In the genomic region with DNA sequence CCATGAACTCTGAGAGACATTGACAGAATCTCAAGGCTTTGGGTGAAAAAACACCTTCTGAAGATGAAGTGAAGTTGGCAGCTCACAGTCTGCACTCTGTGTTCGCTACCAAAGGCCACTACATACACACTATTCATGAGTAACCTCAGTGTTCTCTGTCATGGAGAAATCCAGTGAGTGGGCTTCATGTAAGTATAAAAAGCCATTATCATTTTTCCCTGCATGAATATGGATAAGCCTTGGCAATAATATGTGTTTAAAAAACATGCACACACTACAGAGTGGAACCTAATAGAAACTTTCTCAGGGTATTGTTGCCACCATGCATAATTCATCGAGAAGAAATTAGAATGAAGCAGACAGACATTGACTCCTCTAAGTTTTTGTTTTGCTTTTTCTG, we compare ENCODE assay signal across 22 mouse cellular contexts.
DNase-seq lines count a peak whose midpoint lies in the region; ATAC-seq and TF ChIP-seq lines count a peak whose summit lies in the region.
"Had no signal": no experiment of that assay in that cellular context is flagged by ENCODE, and none has a peak within 500 bp of the region (broad histone marks: within the 10 kb centered on the region; RNA-seq: fewer than 3 reads in every experiment).

No protein-coding gene starts in this region.

- peak; percentile 74 for ATAC-seq in forebrain, embryonic 11.5 days (replicated peaks; ENCODE audit: low FRiP score)
- peak; percentile 49; the same call in 1 of the 2 replicates for ATAC-seq in forebrain, embryonic 12.5 days (ENCODE audit: low FRiP score)
- ATAC-seq in hindbrain, embryonic 13.5 days (ENCODE audit: low FRiP score), result peak; percentile 57; the same call in 1 of the 2 replicates
- ATAC-seq in midbrain, embryonic 15.5 days (replicated peaks), result peak; percentile 48; the same call in 1 of the 2 replicates
- no peak for ATAC-seq in stomach, postnatal 0 days (ENCODE audit: low FRiP score, low TSS enrichment)
- no peak for ATAC-seq in intestine, embryonic 16.5 days
- ATAC-seq: liver, embryonic 12.5 days had no signal

- H3K4me2 ChIP-seq in forebrain, embryonic 11.5 days (ENCODE audit: low read depth, low read length, severe bottlenecking), result no peak overlapping the region
- H3K4me2 ChIP-seq in forebrain, embryonic 12.5 days, result no peak overlapping the region
- no peak overlapping the region for H3K4me2 ChIP-seq in hindbrain, embryonic 13.5 days
- H3K4me2 ChIP-seq in midbrain, embryonic 15.5 days, result no peak overlapping the region
- no peak overlapping the region for H3K4me2 ChIP-seq in stomach, postnatal 0 days (replicated peaks; ENCODE audit: low read depth)
- no peak overlapping the region for H3K4me2 ChIP-seq in intestine, embryonic 16.5 days (ENCODE audit: low read depth, low read length)
- H3K4me2 ChIP-seq: heart, embryonic 12.5 days; limb, embryonic 13.5 days; liver, embryonic 12.5 days; lung, embryonic 14.5 days; neural tube, embryonic 12.5 days had no signal

- no peak overlapping the region for H3K9ac ChIP-seq in forebrain, embryonic 11.5 days (ENCODE audit: low read length)
- no peak overlapping the region for H3K9ac ChIP-seq in forebrain, embryonic 12.5 days
- H3K9ac ChIP-seq in hindbrain, embryonic 13.5 days, result no peak overlapping the region
- no peak overlapping the region for H3K9ac ChIP-seq in midbrain, embryonic 15.5 days
- no peak overlapping the region for H3K9ac ChIP-seq in stomach, postnatal 0 days (ENCODE audit: low read length)
- no peak overlapping the region for H3K9ac ChIP-seq in intestine, embryonic 16.5 days (ENCODE audit: low read depth, low read length)
- H3K9ac ChIP-seq: heart, embryonic 12.5 days; limb, embryonic 13.5 days; liver, embryonic 12.5 days; lung, embryonic 14.5 days; neural tube, embryonic 12.5 days had no signal

- H3K4me1 ChIP-seq in forebrain, embryonic 11.5 days (replicated peaks; ENCODE audit: control insufficient read depth, insufficient read depth, low read length), result no peaks in the 10 kb centered on the region
- H3K4me1 ChIP-seq in forebrain, embryonic 10.5 days, result no peaks in the 10 kb centered on the region
- no peaks in the 10 kb centered on the region for H3K4me1 ChIP-seq in forebrain, embryonic 12.5 days
- H3K4me1 ChIP-seq in hindbrain, embryonic 13.5 days (replicated peaks), result no peaks in the 10 kb centered on the region
- no peaks in the 10 kb centered on the region for H3K4me1 ChIP-seq in midbrain, embryonic 15.5 days
- H3K4me1 ChIP-seq in stomach, postnatal 0 days (replicated peaks; ENCODE audit: control insufficient read depth, insufficient read depth), result no peaks in the 10 kb centered on the region
- H3K4me1 ChIP-seq in intestine, embryonic 16.5 days (ENCODE audit: control insufficient read depth, insufficient read depth, low read length), result no peaks in the 10 kb centered on the region
- H3K4me1 ChIP-seq: heart, embryonic 12.5 days; limb, embryonic 13.5 days; liver, embryonic 12.5 days; megakaryocyte, embryonic 14.5 days; neural tube, embryonic 12.5 days had no signal

- no peak for TF ChIP-seq CTCF in stomach, postnatal 0 days (IDR thresholded peaks at IDR 0.05; ENCODE audit: low read depth)

- no peak overlapping the region for H3K27ac ChIP-seq in forebrain, embryonic 11.5 days (ENCODE audit: low read depth, low read length)
- H3K27ac ChIP-seq in forebrain, embryonic 10.5 days, result no peak overlapping the region
- H3K27ac ChIP-seq in forebrain, embryonic 12.5 days, result no peak overlapping the region
- no peak overlapping the region for H3K27ac ChIP-seq in hindbrain, embryonic 13.5 days
- H3K27ac ChIP-seq in midbrain, embryonic 15.5 days, result no peak overlapping the region
- H3K27ac ChIP-seq in stomach, postnatal 0 days (replicated peaks), result no peak overlapping the region
- H3K27ac ChIP-seq in intestine, embryonic 16.5 days (ENCODE audit: low read length), result no peak overlapping the region
- H3K27ac ChIP-seq: kidney, postnatal 0 days; limb, embryonic 13.5 days; liver, embryonic 12.5 days; neural tube, embryonic 12.5 days had no signal

- no peak for TF ChIP-seq EP300 in stomach, postnatal 0 days (optimal IDR thresholded peaks at IDR 0.05)

- H3K27me3 ChIP-seq in forebrain, embryonic 11.5 days (ENCODE audit: control insufficient read depth, insufficient read depth, low read length), result no peaks in the 10 kb centered on the region
- H3K27me3 ChIP-seq in forebrain, embryonic 10.5 days (ENCODE audit: poor library complexity, severe bottlenecking), result no peaks in the 10 kb centered on the region
- no peaks in the 10 kb centered on the region for H3K27me3 ChIP-seq in forebrain, embryonic 12.5 days
- H3K27me3 ChIP-seq in hindbrain, embryonic 13.5 days, result no peaks in the 10 kb centered on the region
- no peaks in the 10 kb centered on the region for H3K27me3 ChIP-seq in midbrain, embryonic 15.5 days (replicated peaks)
- no peaks in the 10 kb centered on the region for H3K27me3 ChIP-seq in stomach, postnatal 0 days (ENCODE audit: control insufficient read depth, insufficient read depth, low read length)
- no peaks in the 10 kb centered on the region for H3K27me3 ChIP-seq in intestine, embryonic 16.5 days (replicated peaks; ENCODE audit: control insufficient read depth, insufficient read depth, low read length)
- H3K27me3 ChIP-seq: heart, embryonic 12.5 days; limb, embryonic 13.5 days; liver, embryonic 12.5 days; megakaryocyte, embryonic 14.5 days; neural tube, embryonic 12.5 days had no signal

- no peaks in the 10 kb centered on the region for H3K9me3 ChIP-seq in forebrain, embryonic 11.5 days (ENCODE audit: control insufficient read depth, low read length)
- H3K9me3 ChIP-seq in forebrain, embryonic 10.5 days, result no peaks in the 10 kb centered on the region
- H3K9me3 ChIP-seq in forebrain, embryonic 12.5 days, result no peaks in the 10 kb centered on the region
- no peaks in the 10 kb centered on the region for H3K9me3 ChIP-seq in hindbrain, embryonic 13.5 days
- H3K9me3 ChIP-seq in midbrain, embryonic 15.5 days, result no peaks in the 10 kb centered on the region
- no peaks in the 10 kb centered on the region for H3K9me3 ChIP-seq in stomach, postnatal 0 days (ENCODE audit: control insufficient read depth, low read length)
- no peaks in the 10 kb centered on the region for H3K9me3 ChIP-seq in intestine, embryonic 16.5 days (ENCODE audit: control insufficient read depth, low read length)
- H3K9me3 ChIP-seq: heart, embryonic 12.5 days; limb, embryonic 13.5 days; liver, embryonic 12.5 days; megakaryocyte, embryonic 14.5 days; neural tube, embryonic 12.5 days had no signal

- no peak for DNase-seq in forebrain, embryonic 11.5 days (ENCODE audit: low spot score)
- no peak for DNase-seq in forebrain, embryonic 10.5 days (ENCODE audit: extremely low spot score, low spot score)
- DNase-seq in stomach, postnatal 0 days (ENCODE audit: low spot score), result no peak
- DNase-seq: adrenal gland, postnatal 14 days; cerebellum, adult 9-10 months; gastrocnemius, postnatal 25 days; heart, adult 18-20 months; heart, postnatal 10 days; kidney, adult 11 months; layer of hippocampus, adult 9-11 months; lung, embryonic 14.5 days; thymus, postnatal 36 days had no signal

- H3K36me3 ChIP-seq in forebrain, embryonic 11.5 days (ENCODE audit: control insufficient read depth, insufficient read depth, low read length), result no peaks in the 10 kb centered on the region
- no peaks in the 10 kb centered on the region for H3K36me3 ChIP-seq in forebrain, embryonic 10.5 days (replicated peaks)
- no peaks in the 10 kb centered on the region for H3K36me3 ChIP-seq in forebrain, embryonic 12.5 days (replicated peaks)
- H3K36me3 ChIP-seq in hindbrain, embryonic 13.5 days, result no peaks in the 10 kb centered on the region
- H3K36me3 ChIP-seq in midbrain, embryonic 15.5 days (replicated peaks), result no peaks in the 10 kb centered on the region
- H3K36me3 ChIP-seq in stomach, postnatal 0 days (ENCODE audit: control insufficient read depth, insufficient read depth, low read length), result no peaks in the 10 kb centered on the region
- no peaks in the 10 kb centered on the region for H3K36me3 ChIP-seq in intestine, embryonic 16.5 days (ENCODE audit: control insufficient read depth, insufficient read depth, low read length)
- H3K36me3 ChIP-seq: heart, embryonic 12.5 days; limb, embryonic 13.5 days; liver, embryonic 12.5 days; neural tube, embryonic 12.5 days had no signal

- H3K4me3 ChIP-seq in forebrain, embryonic 11.5 days (ENCODE audit: low read depth, low read length), result no peak overlapping the region
- H3K4me3 ChIP-seq in forebrain, embryonic 10.5 days, result no peak overlapping the region
- H3K4me3 ChIP-seq in forebrain, embryonic 12.5 days (replicated peaks), result no peak overlapping the region
- H3K4me3 ChIP-seq in hindbrain, embryonic 13.5 days, result no peak overlapping the region
- no peak overlapping the region for H3K4me3 ChIP-seq in midbrain, embryonic 15.5 days
- H3K4me3 ChIP-seq in stomach, postnatal 0 days (ENCODE audit: low read depth, low read length), result no peak overlapping the region
- H3K4me3 ChIP-seq in intestine, embryonic 16.5 days (ENCODE audit: low read length), result no peak overlapping the region
- H3K4me3 ChIP-seq: heart, embryonic 12.5 days; limb, embryonic 13.5 days; liver, embryonic 12.5 days; megakaryocyte, embryonic 14.5 days; neural tube, embryonic 12.5 days had no signal

- 75% methylated on average over 2 of the region's 2 CpGs for WGBS in forebrain, embryonic 11.5 days
- WGBS in forebrain, embryonic 10.5 days, result 92% methylated on average over 2 of the region's 2 CpGs
- 61% methylated on average over 2 of the region's 2 CpGs for WGBS in forebrain, embryonic 12.5 days
- 48% methylated on average over 2 of the region's 2 CpGs for WGBS in hindbrain, embryonic 13.5 days
- 44% methylated on average over 2 of the region's 2 CpGs for WGBS in midbrain, embryonic 15.5 days
- WGBS in stomach, postnatal 0 days, result 82% methylated on average over 2 of the region's 2 CpGs
- WGBS in intestine, embryonic 16.5 days, result 82% methylated on average over 2 of the region's 2 CpGs

Comparison
In these comparisons a context has a peak if more than half of its experiments do, and no peak if none do; other contexts are left out.
1. ATAC-seq: peak in forebrain, embryonic 11.5 days (single experiment), forebrain, embryonic 12.5 days (single experiment), hindbrain, embryonic 13.5 days (single experiment) and midbrain, embryonic 15.5 days (single experiment); none in stomach, postnatal 0 days (single experiment) and intestine, embryonic 16.5 days (single experiment).